Comparison of ENCODE assay signal across 10 mouse cellular contexts in the genomic region with DNA sequence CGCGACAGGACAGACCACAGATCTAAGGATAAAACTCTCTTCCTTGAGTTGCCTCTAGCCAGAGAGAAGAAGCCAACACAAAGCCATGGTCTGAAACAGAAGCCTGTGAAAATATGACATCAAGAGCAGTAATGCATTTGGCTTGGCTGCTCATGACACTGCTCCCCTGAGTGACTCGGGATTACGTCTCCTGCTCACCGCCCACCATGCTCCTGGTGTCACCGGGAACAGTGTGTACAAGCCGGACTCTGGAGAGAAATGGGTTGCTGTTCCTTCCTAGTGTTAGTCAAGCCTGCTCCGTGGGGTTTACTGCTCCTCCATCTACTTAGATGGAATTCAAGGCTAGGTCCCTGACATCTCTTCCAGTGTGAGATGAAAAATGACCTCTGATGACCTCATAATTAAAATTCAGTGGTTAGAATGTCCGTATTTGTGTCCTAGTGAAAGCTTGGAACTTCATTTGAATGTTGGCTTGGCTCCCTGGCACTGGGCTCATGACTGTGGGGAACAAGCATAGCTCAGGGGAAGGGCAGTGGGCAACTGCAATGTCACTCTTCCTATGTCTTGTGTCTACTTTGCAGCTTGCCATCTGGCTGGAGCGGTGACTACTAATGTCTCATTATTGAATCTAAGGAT. TPM values are rescaled to one million over a fixed set of nuclear protein-coding genes. Genes with fewer than 3 reads are reported as not detected.
DNase-seq lines count a peak whose midpoint lies in the region; ATAC-seq and TF ChIP-seq lines count a peak whose summit lies in the region.
"Had no signal": no experiment of that assay in that cellular context is flagged by ENCODE, and none has a peak within 500 bp of the region (broad histone marks: within the 10 kb centered on the region; RNA-seq: fewer than 3 reads in every experiment).

No protein-coding gene starts in this region.

- WGBS in lung, embryonic 14.5 days, result 89% methylated on average over 10 of the region's 10 CpGs

- intact Hi-C loops in left cerebral cortex, postnatal 25 days (cut with DNase I), result no loop called here

- H3K27ac ChIP-seq in lung, embryonic 14.5 days (ENCODE audit: low read depth), result peak overlapping the region; percentile 70; the same call in 1 of the 2 replicates
- H3K27ac ChIP-seq: midbrain, embryonic 12.5 days had no signal

- ATAC-seq in lung, embryonic 14.5 days (ENCODE audit: insufficient read depth), result no peak
- ATAC-seq: inflammation-experienced regulatory T-cells, adult 6 months had no signal

- no peaks in the 10 kb centered on the region for H3K36me3 ChIP-seq in lung, embryonic 14.5 days (ENCODE audit: insufficient read depth)
- H3K36me3 ChIP-seq: midbrain, embryonic 12.5 days had no signal

- H3K4me2 ChIP-seq in lung, embryonic 14.5 days, result no peak overlapping the region
- H3K4me2 ChIP-seq: midbrain, embryonic 12.5 days had no signal

- H3K27me3 ChIP-seq in lung, embryonic 14.5 days (ENCODE audit: insufficient read depth, low read length), result no peaks in the 10 kb centered on the region
- H3K27me3 ChIP-seq: midbrain, embryonic 12.5 days had no signal

- DNase-seq in cerebellum, postnatal 10 days, result peak; percentile 56 to 59
- no peak for DNase-seq in cerebellum, postnatal 36 days
- no peak for DNase-seq in lung, embryonic 14.5 days
- no peak for DNase-seq in lung, adult 18-20 months
- DNase-seq in gastrocnemius, postnatal 10 days, result peak; percentile 26
- DNase-seq in layer of hippocampus, adult 9-11 months, result peak; percentile 44
- no peak for DNase-seq in left cerebral cortex, postnatal 25 days (ENCODE audit: low spot score in 2 of 2)
- DNase-seq in ovary, postnatal 14 days (ENCODE audit: low spot score), result no peak

- H3K9ac ChIP-seq in lung, embryonic 14.5 days, result no peak overlapping the region
- H3K9ac ChIP-seq: midbrain, embryonic 12.5 days had no signal

- H3K4me1 ChIP-seq in lung, embryonic 14.5 days (ENCODE audit: insufficient read depth), result no peaks in the 10 kb centered on the region
- H3K4me1 ChIP-seq: midbrain, embryonic 12.5 days had no signal

- H3K4me3 ChIP-seq in lung, embryonic 14.5 days (ENCODE audit: low read depth, low read length), result no peak overlapping the region
- H3K4me3 ChIP-seq: midbrain, embryonic 12.5 days had no signal

- no peaks in the 10 kb centered on the region for H3K9me3 ChIP-seq in lung, embryonic 14.5 days (ENCODE audit: low read depth, low read length)

- no peak for TF ChIP-seq CTCF in lung, embryonic 14.5 days (IDR thresholded peaks at IDR 0.05; ENCODE audit: low read depth)

RNA-seq across cellular contexts. Expression of a gene that starts 23.7 kb away (rescaled TPM):
- polyA plus RNA-seq in lung, embryonic 14.5 days (2014; fragmentation: Nextera tagmentation; extraction: Ambion mirVana), result 1.2 and 1.4 TPM in 2 replicates
- 10 to 100 TPM; 39.6 to 42.5 TPM for total RNA-seq in gastrocnemius, postnatal 10 days (2021)
- total RNA-seq in left cerebral cortex, postnatal 25 days (2021), result 10 to 100 TPM; 10.2 to 11.5 TPM
- polyA plus RNA-seq: inflammation-experienced regulatory T-cells, adult 6 months had no signal

Comparison
In these comparisons a context has a peak if more than half of its experiments do, and no peak if none do; other contexts are left out.
1. DNase-seq: peak in cerebellum, postnatal 10 days (2 of 2), gastrocnemius, postnatal 10 days (single experiment) and layer of hippocampus, adult 9-11 months (single experiment); none in cerebellum, postnatal 36 days (0 of 2), lung, embryonic 14.5 days (single experiment), lung, adult 18-20 months (0 of 2), left cerebral cortex, postnatal 25 days (0 of 2) and ovary, postnatal 14 days (single experiment).